Mouse (Mus musculus): Measurements from ENCODE around the gene Ndufs6. TPM values are rescaled to one million over a fixed set of nuclear protein-coding genes. Genes with fewer than 3 reads are reported as not detected.

Gene Ndufs6
- polyA plus RNA-seq, 1 experiment from 2014 or later = 333 TPM

GRCm38 (mm10) chr13:73351910-73352309, 23.6 kb upstream of the Ndufs6 start:
- Histone ChIP-seq H3K4me2 (replicated peaks; ENCODE audit: low read depth, low read length) (no peak overlapping the region), H3K9me3 (ENCODE audit: low read length) (no peaks in the 10 kb centered on the region), H3K27ac (ENCODE audit: low read length) (no peak overlapping the region), H3K9ac (replicated peaks; ENCODE audit: low read depth) (no peak overlapping the region), H3K4me1 (ENCODE audit: insufficient read depth, low read depth, low read length) (no peaks in the 10 kb centered on the region), H3K36me3 (ENCODE audit: insufficient read depth, low read length) (no peaks in the 10 kb centered on the region), H3K27me3 (replicated peaks; ENCODE audit: insufficient read depth, low read length) (no peaks in the 10 kb centered on the region), H3K4me3 (ENCODE audit: low read depth, low read length) (no peak overlapping the region)
- TF ChIP-seq CTCF (IDR thresholded peaks at IDR 0.05) (peak; percentile 46), EP300 (IDR thresholded peaks at IDR 0.05) (no peak)
- DNase-seq (ENCODE audit: low spot score) (no peak), ATAC-seq (no peak)
- WGBS = 43% methylated on average over 3 of the region's 3 CpGs

- H3K4me2 ChIP-seq (replicated peaks; ENCODE audit: low read depth, low read length) = no peak overlapping the region
- no peaks in the 10 kb centered on the region for H3K36me3 ChIP-seq (ENCODE audit: insufficient read depth, low read length)
- TF ChIP-seq CTCF (IDR thresholded peaks at IDR 0.05) (no peak), EP300 (IDR thresholded peaks at IDR 0.05) (no peak)
- H3K9me3 ChIP-seq (ENCODE audit: low read length) = no peaks in the 10 kb centered on the region
- H3K9ac ChIP-seq (replicated peaks; ENCODE audit: low read depth) = no peak overlapping the region
- H3K27ac ChIP-seq (ENCODE audit: low read length) = no peak overlapping the region
- 77% methylated on average over 9 of the region's 9 CpGs for WGBS
- H3K4me1 ChIP-seq (ENCODE audit: insufficient read depth, low read depth, low read length) = no peaks in the 10 kb centered on the region
- H3K27me3 ChIP-seq (replicated peaks; ENCODE audit: insufficient read depth, low read length) = no peaks in the 10 kb centered on the region
- ATAC-seq = no peak
- DNase-seq (ENCODE audit: low spot score) = no peak
- no peak overlapping the region for H3K4me3 ChIP-seq (ENCODE audit: low read depth, low read length)
Observed at GRCm38 (mm10) chr13:73350741-73351140, 22.4 kb upstream of the Ndufs6 start.

GRCm38 (mm10) chr13:73347922-73348650, 19.7 kb upstream of the Ndufs6 start:
- Histone ChIP-seq H3K4me1 (ENCODE audit: insufficient read depth, low read depth, low read length) (no peaks in the 10 kb centered on the region), H3K36me3 (ENCODE audit: insufficient read depth, low read length) (no peaks in the 10 kb centered on the region), H3K4me2 (replicated peaks; ENCODE audit: low read depth, low read length) (no peak overlapping the region), H3K4me3 (ENCODE audit: low read depth, low read length) (no peak overlapping the region), H3K9ac (replicated peaks; ENCODE audit: low read depth) (no peak overlapping the region), H3K27ac (ENCODE audit: low read length) (no peak overlapping the region), H3K9me3 (ENCODE audit: low read length) (no peaks in the 10 kb centered on the region), H3K27me3 (replicated peaks; ENCODE audit: insufficient read depth, low read length) (no peaks in the 10 kb centered on the region)
- DNase-seq (ENCODE audit: low spot score) (peak; percentile 38), ATAC-seq (peak; percentile 67)
- no peak for TF ChIP-seq CTCF (IDR thresholded peaks at IDR 0.05)
- TF ChIP-seq EP300 (IDR thresholded peaks at IDR 0.05) = no peak
- WGBS = 39% methylated on average over 7 of the region's 7 CpGs

GRCm38 (mm10) chr13:73347171-73347570, 18.8 kb upstream of the Ndufs6 start:
- Histone ChIP-seq H3K9me3 (ENCODE audit: low read length) (no peaks in the 10 kb centered on the region), H3K27ac (ENCODE audit: low read length) (no peak overlapping the region), H3K4me3 (ENCODE audit: low read depth, low read length) (no peak overlapping the region), H3K4me2 (replicated peaks; ENCODE audit: low read depth, low read length) (no peak overlapping the region), H3K4me1 (ENCODE audit: insufficient read depth, low read depth, low read length) (no peaks in the 10 kb centered on the region), H3K36me3 (ENCODE audit: insufficient read depth, low read length) (no peaks in the 10 kb centered on the region), H3K9ac (replicated peaks; ENCODE audit: low read depth) (no peak overlapping the region), H3K27me3 (replicated peaks; ENCODE audit: insufficient read depth, low read length) (no peaks in the 10 kb centered on the region)
- 54% methylated on average over 3 of the region's 3 CpGs for WGBS
- no peak for DNase-seq (ENCODE audit: low spot score)
- TF ChIP-seq CTCF (IDR thresholded peaks at IDR 0.05) = no peak
- TF ChIP-seq EP300 (IDR thresholded peaks at IDR 0.05) = no peak
- no peak for ATAC-seq

GRCm38 (mm10) chr13:73346743-73347142, 18.4 kb upstream of the Ndufs6 start:
- Histone ChIP-seq H3K4me3 (ENCODE audit: low read depth, low read length) (no peak overlapping the region), H3K27ac (ENCODE audit: low read length) (no peak overlapping the region), H3K27me3 (replicated peaks; ENCODE audit: insufficient read depth, low read length) (no peaks in the 10 kb centered on the region), H3K4me1 (ENCODE audit: insufficient read depth, low read depth, low read length) (no peaks in the 10 kb centered on the region), H3K36me3 (ENCODE audit: insufficient read depth, low read length) (no peaks in the 10 kb centered on the region), H3K9me3 (ENCODE audit: low read length) (no peaks in the 10 kb centered on the region), H3K4me2 (replicated peaks; ENCODE audit: low read depth, low read length) (no peak overlapping the region), H3K9ac (replicated peaks; ENCODE audit: low read depth) (no peak overlapping the region)
- 66% methylated on average over 4 of the region's 4 CpGs for WGBS
- TF ChIP-seq CTCF (IDR thresholded peaks at IDR 0.05) = no peak
- TF ChIP-seq EP300 (IDR thresholded peaks at IDR 0.05) = no peak
- ATAC-seq (no peak), DNase-seq (ENCODE audit: low spot score) (no peak)

- ATAC-seq (no peak), DNase-seq (ENCODE audit: low spot score) (no peak)
- no peaks in the 10 kb centered on the region for H3K36me3 ChIP-seq (ENCODE audit: insufficient read depth, low read length)
- H3K4me3 ChIP-seq (ENCODE audit: low read depth, low read length) = no peak overlapping the region
- H3K4me2 ChIP-seq (replicated peaks; ENCODE audit: low read depth, low read length) = no peak overlapping the region
- H3K9me3 ChIP-seq (ENCODE audit: low read length) = no peaks in the 10 kb centered on the region
- 22% methylated on average over 2 of the region's 2 CpGs for WGBS
- no peak overlapping the region for H3K27ac ChIP-seq (ENCODE audit: low read length)
- TF ChIP-seq EP300 (IDR thresholded peaks at IDR 0.05) (peak; percentile 65; the same call in 1 of the 2 replicates), CTCF (IDR thresholded peaks at IDR 0.05) (no peak)
- no peaks in the 10 kb centered on the region for H3K4me1 ChIP-seq (ENCODE audit: insufficient read depth, low read depth, low read length)
- H3K27me3 ChIP-seq (replicated peaks; ENCODE audit: insufficient read depth, low read length) = no peaks in the 10 kb centered on the region
- H3K9ac ChIP-seq (replicated peaks; ENCODE audit: low read depth) = no peak overlapping the region
Observed at GRCm38 (mm10) chr13:73346131-73346530, 17.8 kb upstream of the Ndufs6 start.
